Mouse (Mus musculus): ENCODE measurements around the gene Unc13a.

Unc13a gene

GRCm38 (mm10) chr8:71586891-71587290 lies 84.7 kb downstream of the Unc13a start:
- DNase-seq (ENCODE audit: low spot score) = peak; percentile 51

GRCm38 (mm10) chr8:71580201-71580600 lies 91.4 kb downstream of the Unc13a start:
- DNase-seq (ENCODE audit: low spot score) = no peak

GRCm38 (mm10) chr8:71579476-71579875 lies 92.1 kb downstream of the Unc13a start:
- no peak for DNase-seq (ENCODE audit: low spot score)

- DNase-seq (ENCODE audit: low spot score) = no peak
Measured at GRCm38 (mm10) chr8:71579009-71579408, 92.5 kb downstream of the Unc13a start.

- no peak for DNase-seq (ENCODE audit: low spot score)
Measured at GRCm38 (mm10) chr8:71577856-71578387, 93.6 kb downstream of the Unc13a start.

- DNase-seq (ENCODE audit: low spot score) = no peak
Measured at GRCm38 (mm10) chr8:71575020-71575419, 96.5 kb downstream of the Unc13a start.

GRCm38 (mm10) chr8:71574426-71574825 lies 97.1 kb downstream of the Unc13a start:
- no peak for DNase-seq (ENCODE audit: low spot score)
